Mouse (Mus musculus): ENCODE measurements around the gene A730049H05Rik. TPM values are rescaled to one million over a fixed set of nuclear protein-coding genes. Genes with fewer than 3 reads are reported as not detected.

Gene A730049H05Rik
- polyA plus RNA-seq, 1 experiment, result not detected

DNA sequence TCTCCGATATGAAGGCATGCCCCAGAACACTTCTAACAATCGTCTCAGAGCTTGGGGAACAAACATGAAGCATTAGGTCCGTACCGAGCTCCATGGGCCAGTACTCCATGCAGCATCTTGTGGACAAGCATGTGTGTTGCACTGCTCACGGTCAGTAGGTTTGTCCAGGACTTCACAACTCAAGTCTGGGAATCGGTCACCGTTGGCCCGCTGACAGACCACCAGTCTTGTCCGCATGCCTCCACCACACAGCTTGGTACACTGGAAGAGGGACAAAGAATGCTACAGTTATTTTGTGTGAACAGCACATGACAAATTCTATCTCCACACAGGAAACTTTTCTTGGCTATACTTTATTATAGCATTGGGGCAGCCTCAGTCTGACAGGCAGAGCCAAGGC lies 32.9 kb downstream of the A730049H05Rik start:
- TF ChIP-seq CEBPB (IDR thresholded peaks at IDR 0.05; ENCODE audit: low read depth), result no peak
- TF ChIP-seq USF1 (IDR thresholded peaks at IDR 0.05; ENCODE audit: low read depth), result no peak
- TF ChIP-seq MAX (IDR thresholded peaks at IDR 0.05), result no peak
- no peak for TF ChIP-seq MYOD1 (IDR thresholded peaks at IDR 0.05; ENCODE audit: control insufficient read depth, insufficient read length, low read depth)
- TF ChIP-seq CTCF (IDR thresholded peaks at IDR 0.05; ENCODE audit: control insufficient read depth, insufficient read depth, insufficient read length), result no peak
- TF ChIP-seq MYOG (IDR thresholded peaks at IDR 0.05; ENCODE audit: control insufficient read depth, extremely low read depth, insufficient read length), result no peak
- no peak for TF ChIP-seq FOSL1 (IDR thresholded peaks at IDR 0.05; ENCODE audit: insufficient read depth, low read length, poor library complexity, severe bottlenecking)
- Histone ChIP-seq H3ac (ENCODE audit: control insufficient read depth, insufficient read length, low read depth) (no peak overlapping the region), H3K27me3 (ENCODE audit: control insufficient read depth, insufficient read depth, insufficient read length) (no peaks in the 10 kb centered on the region), H3K36me3 (ENCODE audit: control insufficient read depth, insufficient read depth) (no peaks in the 10 kb centered on the region), H3K79me2 (ENCODE audit: control insufficient read depth, insufficient read depth) (no peaks in the 10 kb centered on the region), H3K4me3 (ENCODE audit: insufficient read depth, poor library complexity, severe bottlenecking) (no peak overlapping the region), H3K79me3 (ENCODE audit: low read depth) (no peaks in the 10 kb centered on the region)

DNA sequence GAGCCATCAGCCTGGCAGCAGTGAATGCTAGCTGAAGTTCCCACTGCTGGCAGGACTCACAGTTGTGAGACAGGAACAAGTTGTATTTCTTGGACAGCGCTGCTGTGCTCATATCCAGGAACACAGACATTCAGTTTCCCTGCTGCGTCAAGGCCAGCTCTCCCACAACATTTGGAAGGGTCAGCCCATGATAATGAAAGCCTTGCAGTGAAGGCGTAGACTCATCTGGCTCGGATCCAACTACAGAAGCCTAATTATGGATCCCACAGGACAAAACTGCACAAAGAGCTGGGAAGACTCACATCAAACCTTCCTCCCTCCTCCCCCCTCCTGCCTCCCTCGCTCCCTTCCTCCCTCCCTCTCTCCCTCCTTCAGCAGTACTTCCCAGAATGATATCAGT lies 34.0 kb downstream of the A730049H05Rik start:
- Histone ChIP-seq H3K79me2 (ENCODE audit: control insufficient read depth, insufficient read depth) (no peaks in the 10 kb centered on the region), H3ac (ENCODE audit: control insufficient read depth, insufficient read length, low read depth) (no peak overlapping the region), H3K4me3 (ENCODE audit: insufficient read depth, poor library complexity, severe bottlenecking) (no peak overlapping the region), H3K27me3 (ENCODE audit: control insufficient read depth, insufficient read depth, insufficient read length) (no peaks in the 10 kb centered on the region), H3K36me3 (ENCODE audit: control insufficient read depth, insufficient read depth) (no peaks in the 10 kb centered on the region), H3K79me3 (ENCODE audit: low read depth) (no peaks in the 10 kb centered on the region)
- TF ChIP-seq MYOD1 (IDR thresholded peaks at IDR 0.05; ENCODE audit: control insufficient read depth, insufficient read length, low read depth), result no peak
- TF ChIP-seq CEBPB (IDR thresholded peaks at IDR 0.05; ENCODE audit: low read depth), result no peak
- TF ChIP-seq USF1 (IDR thresholded peaks at IDR 0.05; ENCODE audit: low read depth), result no peak
- no peak for TF ChIP-seq MYOG (IDR thresholded peaks at IDR 0.05; ENCODE audit: control insufficient read depth, extremely low read depth, insufficient read length)
- TF ChIP-seq MAX (IDR thresholded peaks at IDR 0.05), result no peak
- TF ChIP-seq FOSL1 (IDR thresholded peaks at IDR 0.05; ENCODE audit: insufficient read depth, low read length, poor library complexity, severe bottlenecking), result no peak
- TF ChIP-seq CTCF (IDR thresholded peaks at IDR 0.05; ENCODE audit: control insufficient read depth, insufficient read depth, insufficient read length), result no peak

DNA sequence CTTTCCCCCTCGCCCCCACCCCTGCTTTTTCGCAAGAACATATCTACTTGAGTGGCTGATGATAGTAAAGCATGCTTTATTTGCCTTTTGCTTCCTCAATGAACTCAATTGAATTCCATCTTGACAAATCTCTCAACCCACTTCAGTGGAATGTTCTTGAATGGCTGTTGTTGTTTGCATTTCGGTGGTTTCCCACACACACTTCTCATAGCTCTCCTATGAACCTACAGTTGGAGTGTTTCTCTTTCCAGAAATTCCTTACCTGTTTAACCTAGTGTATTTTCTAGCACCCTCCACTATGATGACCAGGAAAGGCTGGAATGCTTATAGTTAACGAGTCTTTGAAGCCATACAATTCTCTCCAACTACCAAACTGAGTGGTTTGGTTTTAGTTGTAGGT lies 38.6 kb downstream of the A730049H05Rik start:
- TF ChIP-seq FOSL1 (IDR thresholded peaks at IDR 0.05; ENCODE audit: insufficient read depth, low read length, poor library complexity, severe bottlenecking) (no peak), MAX (IDR thresholded peaks at IDR 0.05) (no peak), MYOG (IDR thresholded peaks at IDR 0.05; ENCODE audit: control insufficient read depth, extremely low read depth, insufficient read length) (no peak), CTCF (IDR thresholded peaks at IDR 0.05; ENCODE audit: control insufficient read depth, insufficient read depth, insufficient read length) (no peak), CEBPB (IDR thresholded peaks at IDR 0.05; ENCODE audit: low read depth) (no peak), USF1 (IDR thresholded peaks at IDR 0.05; ENCODE audit: low read depth) (no peak), MYOD1 (IDR thresholded peaks at IDR 0.05; ENCODE audit: control insufficient read depth, insufficient read length, low read depth) (no peak)

DNA sequence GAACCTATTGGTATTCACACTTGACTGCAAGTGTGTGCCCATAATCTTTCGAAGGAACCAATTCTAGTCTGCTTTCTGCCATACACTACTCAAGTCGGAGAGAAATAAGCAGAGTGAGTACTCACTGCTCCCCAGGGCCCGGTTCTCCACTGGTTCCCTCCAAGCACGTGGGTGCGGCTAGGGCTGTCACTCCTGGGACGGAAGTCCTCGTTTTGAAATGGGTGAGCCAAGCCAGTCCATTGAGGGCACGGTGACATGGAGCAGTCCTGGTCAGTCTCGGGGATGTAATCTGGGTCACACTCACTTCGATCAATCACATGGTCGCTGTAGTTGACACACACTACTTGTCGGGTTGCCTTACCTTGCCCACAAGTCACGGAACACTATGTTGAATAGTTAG lies 41.5 kb downstream of the A730049H05Rik start:
- TF ChIP-seq MYOD1 (IDR thresholded peaks at IDR 0.05; ENCODE audit: control insufficient read depth, insufficient read length, low read depth) (no peak), CEBPB (IDR thresholded peaks at IDR 0.05; ENCODE audit: low read depth) (no peak), MAX (IDR thresholded peaks at IDR 0.05) (no peak), MYOG (IDR thresholded peaks at IDR 0.05; ENCODE audit: control insufficient read depth, extremely low read depth, insufficient read length) (no peak), FOSL1 (IDR thresholded peaks at IDR 0.05; ENCODE audit: insufficient read depth, low read length, poor library complexity, severe bottlenecking) (no peak), CTCF (IDR thresholded peaks at IDR 0.05; ENCODE audit: control insufficient read depth, insufficient read depth, insufficient read length) (no peak)
- H3K4me3 ChIP-seq (ENCODE audit: insufficient read depth, poor library complexity, severe bottlenecking), result no peak overlapping the region
- H3K79me3 ChIP-seq (ENCODE audit: low read depth), result no peaks in the 10 kb centered on the region
- no peaks in the 10 kb centered on the region for H3K79me2 ChIP-seq (ENCODE audit: control insufficient read depth, insufficient read depth)
- no peaks in the 10 kb centered on the region for H3K36me3 ChIP-seq (ENCODE audit: control insufficient read depth, insufficient read depth)
- H3K27me3 ChIP-seq (ENCODE audit: control insufficient read depth, insufficient read depth, insufficient read length), result no peaks in the 10 kb centered on the region
- H3ac ChIP-seq (ENCODE audit: control insufficient read depth, insufficient read length, low read depth), result no peak overlapping the region

More for the DNA sequence above, 38.6 kb downstream of the A730049H05Rik start:
- Histone ChIP-seq H3K36me3 (ENCODE audit: control insufficient read depth, insufficient read depth) (no peaks in the 10 kb centered on the region), H3K4me3 (ENCODE audit: insufficient read depth, poor library complexity, severe bottlenecking) (no peak overlapping the region), H3K79me3 (ENCODE audit: low read depth) (no peaks in the 10 kb centered on the region), H3ac (ENCODE audit: control insufficient read depth, insufficient read length, low read depth) (no peak overlapping the region), H3K27me3 (ENCODE audit: control insufficient read depth, insufficient read depth, insufficient read length) (no peaks in the 10 kb centered on the region), H3K79me2 (ENCODE audit: control insufficient read depth, insufficient read depth) (no peaks in the 10 kb centered on the region)

DNA sequence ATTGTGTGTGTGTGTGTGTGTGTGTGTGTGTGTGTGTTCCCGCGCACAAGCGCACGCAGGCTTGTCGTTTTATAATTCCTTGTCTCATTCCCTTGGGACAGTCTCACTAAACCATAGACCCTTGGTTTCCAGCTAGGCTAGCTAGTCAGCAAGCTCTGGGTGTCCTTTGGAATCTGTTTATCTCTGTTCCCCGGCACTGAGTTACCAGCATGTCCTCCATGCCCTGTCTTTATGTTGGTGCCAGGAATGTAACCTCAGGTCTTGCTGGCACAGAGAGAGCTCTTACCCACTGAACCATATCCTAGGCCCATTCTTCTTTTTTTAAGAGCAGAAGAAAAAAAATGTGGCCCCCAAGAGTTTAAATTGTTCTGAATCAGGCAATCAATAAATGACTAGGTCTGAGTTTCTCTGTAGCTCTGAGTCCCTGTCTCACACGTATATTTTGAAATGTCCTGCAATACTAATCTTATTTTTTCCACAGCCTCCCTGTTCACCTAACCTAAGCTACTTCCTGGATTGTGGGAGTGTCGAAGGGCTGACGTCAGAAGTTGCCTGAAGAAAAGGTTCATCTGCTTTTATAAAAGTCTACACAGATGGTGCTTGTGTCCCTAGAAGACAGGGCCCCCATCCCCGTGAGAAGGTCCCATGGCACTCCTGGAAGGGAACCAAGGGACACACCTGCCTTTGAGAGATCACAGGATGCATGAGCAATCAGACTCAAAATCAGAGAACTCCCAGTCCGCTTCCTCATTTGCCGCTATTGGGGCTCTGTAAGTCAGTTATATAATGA lies 42.6 kb downstream of the A730049H05Rik start:
- H3ac ChIP-seq (ENCODE audit: control insufficient read depth, insufficient read length, low read depth), result no peak overlapping the region
- no peaks in the 10 kb centered on the region for H3K36me3 ChIP-seq (ENCODE audit: control insufficient read depth, insufficient read depth)
- no peaks in the 10 kb centered on the region for H3K79me2 ChIP-seq (ENCODE audit: control insufficient read depth, insufficient read depth)
- no peaks in the 10 kb centered on the region for H3K27me3 ChIP-seq (ENCODE audit: control insufficient read depth, insufficient read depth, insufficient read length)
- no peak for TF ChIP-seq USF1 (IDR thresholded peaks at IDR 0.05; ENCODE audit: low read depth)
- no peak for TF ChIP-seq MYOG (IDR thresholded peaks at IDR 0.05; ENCODE audit: control insufficient read depth, extremely low read depth, insufficient read length)
- TF ChIP-seq CEBPB (IDR thresholded peaks at IDR 0.05; ENCODE audit: low read depth), result no peak
- TF ChIP-seq MYOD1 (IDR thresholded peaks at IDR 0.05; ENCODE audit: control insufficient read depth, insufficient read length, low read depth), result no peak
- TF ChIP-seq CTCF (IDR thresholded peaks at IDR 0.05; ENCODE audit: control insufficient read depth, insufficient read depth, insufficient read length), result no peak
- no peak for TF ChIP-seq MAX (IDR thresholded peaks at IDR 0.05)
- TF ChIP-seq FOSL1 (IDR thresholded peaks at IDR 0.05; ENCODE audit: insufficient read depth, low read length, poor library complexity, severe bottlenecking), result no peak
- no peak overlapping the region for H3K4me3 ChIP-seq (ENCODE audit: insufficient read depth, poor library complexity, severe bottlenecking)
- no peaks in the 10 kb centered on the region for H3K79me3 ChIP-seq (ENCODE audit: low read depth)
